Mouse (Mus musculus): ENCODE data around the gene Olfr961.

DNA sequence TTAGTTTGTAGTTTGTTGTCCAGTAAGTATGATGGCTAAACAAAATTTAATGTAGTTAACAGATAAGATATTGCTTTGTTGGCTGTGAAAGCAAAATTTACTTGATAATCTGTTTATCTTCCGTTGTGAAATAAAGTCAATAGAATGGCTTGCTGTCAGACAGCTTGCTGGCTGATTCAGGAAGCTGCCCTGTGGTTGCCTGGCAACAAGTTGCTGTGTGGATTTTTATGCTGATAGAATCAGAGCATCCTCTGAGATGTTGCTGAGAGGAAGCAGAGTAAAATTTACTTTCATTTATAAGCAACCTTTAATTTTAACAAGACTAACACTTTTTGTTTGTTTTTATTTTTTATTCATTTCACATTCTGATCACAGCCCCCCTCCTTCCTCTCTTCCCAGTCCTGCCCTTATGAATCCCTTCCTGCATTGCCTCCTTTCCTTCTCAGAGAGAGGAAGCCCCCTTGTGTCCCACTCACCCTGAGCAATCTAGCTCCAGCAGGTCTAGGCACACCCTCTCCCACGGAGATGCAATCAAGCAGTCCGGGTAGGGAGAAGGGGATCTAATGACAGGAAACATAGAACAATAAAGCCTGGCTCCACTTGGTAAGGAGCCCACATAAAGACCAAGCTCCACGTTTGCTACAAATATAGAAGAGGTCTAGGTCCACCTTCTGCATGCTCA is 10.8 kb upstream of the Olfr961 start:
- TF ChIP-seq CTCF (conservative IDR thresholded peaks at IDR 0.05 in 1 of 2, IDR thresholded peaks at IDR 0.05 in 1 of 2; ENCODE audit: low read depth in 2 of 2, low read length in 2 of 2) = no peak
- no peak for TF ChIP-seq EP300 (IDR thresholded peaks at IDR 0.05; ENCODE audit: low read length)
- TF ChIP-seq RAD21 (IDR thresholded peaks at IDR 0.05; ENCODE audit: low read depth, low read length) = no peak
- TF ChIP-seq USF1 (IDR thresholded peaks at IDR 0.05; ENCODE audit: low read depth, low read length) = no peak
- TF ChIP-seq ZC3H11A (IDR thresholded peaks at IDR 0.05; ENCODE audit: low read depth, low read length) = no peak
- no peak for TF ChIP-seq POLR2A (IDR thresholded peaks at IDR 0.05; ENCODE audit: low read depth, low read length)
- TF ChIP-seq JUN (IDR thresholded peaks at IDR 0.05; ENCODE audit: insufficient read depth, low read depth, low read length) = no peak
- TF ChIP-seq E2F4 (IDR thresholded peaks at IDR 0.05; ENCODE audit: insufficient replicate concordance, low read depth, low read length) = no peak
- no peak for TF ChIP-seq HCFC1 (IDR thresholded peaks at IDR 0.05; ENCODE audit: low read depth, low read length)
- no peak for TF ChIP-seq CHD2 (IDR thresholded peaks at IDR 0.05; ENCODE audit: low read length)
- no peak for TF ChIP-seq MAZ (IDR thresholded peaks at IDR 0.05; ENCODE audit: low read depth, low read length)
- TF ChIP-seq MEF2A (IDR thresholded peaks at IDR 0.05; ENCODE audit: borderline replicate concordance, low read depth, low read length) = no peak
